Mouse (Mus musculus) c-Kit-positive CD71-positive TER-119-negative erythroid progenitor cells, embryonic 14.5 days (primary cell): Measurements from ENCODE around the gene Ubr2.

Experiments
- DNase-seq: peaks from one replicate; pipeline ENCODE4 v3.0.0-alpha.2; 2013; ENCODE audit warnings: low read depth

Ubr2 gene

DNA sequence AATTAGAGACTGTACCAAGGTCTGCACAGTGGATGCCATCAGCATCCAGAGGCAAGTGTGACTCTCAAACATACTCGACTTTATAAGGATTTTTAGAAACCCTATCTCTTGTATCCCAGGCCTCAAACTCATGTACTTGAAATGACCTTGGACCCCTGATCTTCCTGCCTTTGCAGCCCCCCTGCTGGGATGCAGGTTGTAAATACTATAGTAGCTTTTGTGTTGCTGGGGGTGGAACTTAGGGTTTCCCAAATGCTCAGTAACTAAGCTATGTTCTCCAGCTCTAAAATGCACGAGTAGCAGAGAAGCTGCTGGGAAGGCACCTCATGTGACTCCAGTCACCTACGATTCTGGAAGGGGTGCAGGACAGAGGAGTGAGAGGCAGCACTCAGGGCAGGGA lies 83.4 kb downstream of the Ubr2 start:
- no peak for DNase-seq

DNA sequence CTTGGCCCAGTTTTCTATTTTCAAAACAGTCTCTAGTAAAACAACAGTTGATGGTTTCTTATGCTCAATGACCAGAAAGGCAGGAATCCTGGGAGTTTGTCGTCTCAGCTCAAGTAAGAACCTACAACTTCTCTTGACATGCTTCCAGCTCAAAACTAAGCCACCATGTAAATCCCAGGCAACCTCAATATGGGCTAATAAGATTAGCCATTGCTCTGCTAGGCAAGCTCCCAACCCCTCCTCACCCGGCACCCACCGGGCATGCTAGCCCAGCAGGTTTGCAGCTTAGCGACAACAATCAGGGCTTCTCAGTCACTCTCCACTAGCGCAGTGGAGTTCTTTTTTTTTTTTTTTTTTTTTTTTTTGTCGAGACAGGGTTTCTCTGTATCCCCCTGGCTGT lies 84.2 kb downstream of the Ubr2 start:
- no peak for DNase-seq

DNA sequence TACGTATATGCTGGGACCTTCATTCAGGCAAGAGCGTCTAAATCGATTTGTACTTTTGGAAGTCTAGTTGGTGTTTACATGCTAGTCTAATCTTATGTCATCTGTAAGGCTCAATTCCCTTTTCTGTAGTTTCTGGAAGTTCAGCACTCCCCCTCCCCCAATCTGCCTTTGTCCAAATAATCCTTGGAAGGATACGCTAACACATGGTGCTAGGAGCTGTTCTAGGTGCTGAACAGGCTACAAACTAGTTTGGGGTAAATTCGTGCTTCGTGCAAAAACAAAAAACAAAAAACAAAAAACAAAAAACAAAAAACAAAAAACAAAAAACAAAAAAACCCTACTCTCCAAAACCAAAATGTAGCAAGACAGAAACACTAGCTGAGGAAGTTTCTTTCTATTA lies 89.5 kb downstream of the Ubr2 start:
- DNase-seq, result no peak

DNA sequence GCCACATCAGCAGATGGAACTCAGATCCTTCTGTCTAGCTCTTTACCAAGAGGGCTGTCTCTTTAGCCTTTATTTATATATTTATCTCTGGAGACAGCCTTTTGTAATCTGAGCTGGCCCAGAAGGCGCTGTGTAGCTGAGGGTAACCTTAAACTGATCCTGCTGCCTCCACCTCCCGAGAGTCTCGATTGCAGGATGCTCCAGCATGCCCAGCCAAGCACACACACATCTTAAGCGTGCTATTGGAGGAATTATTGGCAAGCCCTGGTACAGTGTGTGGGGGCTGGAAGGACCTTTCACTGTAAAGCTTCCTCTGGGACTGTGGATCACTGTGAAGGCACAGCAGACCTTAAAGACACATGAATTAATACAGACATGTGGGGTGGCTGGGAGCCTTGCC lies 91.4 kb downstream of the Ubr2 start:
- DNase-seq, result no peak

DNA sequence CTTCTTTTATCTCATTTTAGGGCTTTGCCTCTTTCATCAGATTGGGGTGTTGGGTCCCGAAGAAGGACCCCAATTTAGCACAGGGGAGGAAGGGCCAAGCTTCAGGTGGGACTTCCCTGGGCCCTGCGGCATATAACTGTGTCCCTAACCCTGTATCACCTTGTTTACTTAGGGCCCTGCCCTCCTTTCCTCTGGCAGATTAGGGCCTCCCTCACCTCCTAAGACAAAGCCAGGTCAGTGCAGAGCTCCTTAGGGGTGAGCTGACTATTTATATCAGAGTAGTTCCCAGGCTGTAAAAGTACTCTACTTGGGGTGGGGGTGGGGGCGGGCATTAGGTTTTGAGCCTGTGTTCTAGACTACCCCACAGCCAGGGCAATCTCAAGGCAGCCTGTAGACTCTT lies 95.2 kb downstream of the Ubr2 start:
- DNase-seq, result no peak

DNA sequence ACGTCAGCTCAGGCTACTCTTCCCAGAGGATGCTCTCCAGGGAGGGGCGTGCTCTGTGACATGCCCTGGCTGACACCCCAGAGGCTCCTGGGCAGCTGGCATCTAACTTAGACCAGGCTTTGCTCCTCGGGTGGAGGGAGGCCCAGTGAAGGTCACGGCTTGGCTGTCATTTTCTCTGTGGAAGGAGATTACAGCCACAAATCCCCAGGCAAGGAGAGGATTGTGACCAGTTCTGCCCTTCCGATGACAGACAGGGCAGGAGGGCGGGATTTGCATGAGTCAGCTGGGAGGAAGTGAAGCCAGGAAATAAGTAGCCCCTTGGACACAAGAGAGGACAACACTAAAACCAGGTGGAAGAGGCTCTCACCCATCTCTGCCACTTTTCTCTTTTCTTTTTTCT lies 98.0 kb downstream of the Ubr2 start:
- no peak for DNase-seq

DNA sequence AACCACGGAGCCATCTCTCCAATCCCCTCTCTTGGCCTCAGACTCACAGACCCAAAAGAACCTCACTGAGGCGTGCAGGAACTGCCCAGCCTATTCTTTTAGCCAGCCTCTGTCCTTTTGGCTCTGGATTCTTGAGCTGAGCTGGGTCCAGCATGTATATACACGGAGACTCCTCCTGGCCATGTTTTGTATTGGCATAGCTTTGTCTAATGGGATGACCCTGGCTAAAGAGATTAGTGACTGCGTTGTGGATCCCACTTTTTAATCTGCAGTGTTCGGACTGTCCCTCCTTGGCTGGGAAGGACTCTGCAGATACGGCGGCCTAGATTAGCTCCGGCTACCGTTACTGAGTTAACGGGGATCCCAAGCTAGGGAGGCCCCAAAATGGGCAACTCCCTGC lies 100.2 kb downstream of the Ubr2 start, which contains the start of gene Prph2:
TSS of gene Prph2 (plus strand) at position 274 of the 400 bp plus-strand sequence.
- no peak for DNase-seq

DNA sequence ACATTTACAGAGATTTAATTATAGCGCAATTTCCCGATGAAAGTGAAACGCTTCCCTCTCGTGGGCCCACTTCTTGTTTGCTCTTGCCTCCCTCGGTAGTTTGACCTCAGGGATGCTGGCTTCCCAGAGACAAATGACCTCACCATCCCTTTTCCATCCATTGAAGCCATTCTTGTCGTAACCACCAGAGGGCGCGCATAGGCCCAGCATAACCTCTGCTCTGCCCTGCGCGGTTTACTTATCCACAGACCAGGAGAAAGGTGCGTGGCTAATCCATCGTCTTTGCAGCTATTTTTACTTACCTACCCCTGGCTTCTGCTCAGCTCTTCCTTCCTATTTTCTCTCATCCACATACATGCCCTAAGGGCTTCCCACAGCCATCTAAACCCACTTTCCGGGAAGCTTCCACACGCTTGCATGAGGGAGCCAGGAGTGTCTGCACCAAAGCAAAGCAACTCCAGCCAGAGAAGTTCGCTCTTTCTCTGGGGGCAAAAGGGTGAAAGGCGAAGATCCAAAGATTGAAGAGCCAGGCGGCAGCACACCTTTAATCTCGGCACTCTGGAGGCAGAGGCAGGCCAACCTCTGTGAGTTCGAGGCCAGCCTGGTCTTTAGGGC lies 106.4 kb downstream of the Ubr2 start:
- DNase-seq, result peak; percentile 71

DNA sequence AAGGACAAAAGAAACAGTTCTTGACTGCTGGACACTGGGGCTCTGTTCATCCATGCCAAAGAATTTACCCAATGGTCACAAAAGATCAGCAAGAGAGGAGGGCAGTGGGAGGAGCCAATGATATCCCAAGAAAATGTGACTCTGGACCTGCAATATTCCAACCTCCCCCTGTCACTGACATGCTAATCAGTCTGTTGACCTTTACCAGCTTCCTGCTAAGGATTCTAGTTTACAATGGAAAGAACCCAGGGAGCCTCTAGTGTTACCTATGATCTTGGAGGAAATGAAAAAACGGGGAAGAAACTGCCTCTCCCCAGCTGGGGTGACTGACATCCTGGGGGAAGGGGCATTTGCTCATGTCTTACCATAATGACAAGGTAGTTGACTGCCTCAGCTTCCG lies 109.4 kb downstream of the Ubr2 start:
- no peak for DNase-seq

DNA sequence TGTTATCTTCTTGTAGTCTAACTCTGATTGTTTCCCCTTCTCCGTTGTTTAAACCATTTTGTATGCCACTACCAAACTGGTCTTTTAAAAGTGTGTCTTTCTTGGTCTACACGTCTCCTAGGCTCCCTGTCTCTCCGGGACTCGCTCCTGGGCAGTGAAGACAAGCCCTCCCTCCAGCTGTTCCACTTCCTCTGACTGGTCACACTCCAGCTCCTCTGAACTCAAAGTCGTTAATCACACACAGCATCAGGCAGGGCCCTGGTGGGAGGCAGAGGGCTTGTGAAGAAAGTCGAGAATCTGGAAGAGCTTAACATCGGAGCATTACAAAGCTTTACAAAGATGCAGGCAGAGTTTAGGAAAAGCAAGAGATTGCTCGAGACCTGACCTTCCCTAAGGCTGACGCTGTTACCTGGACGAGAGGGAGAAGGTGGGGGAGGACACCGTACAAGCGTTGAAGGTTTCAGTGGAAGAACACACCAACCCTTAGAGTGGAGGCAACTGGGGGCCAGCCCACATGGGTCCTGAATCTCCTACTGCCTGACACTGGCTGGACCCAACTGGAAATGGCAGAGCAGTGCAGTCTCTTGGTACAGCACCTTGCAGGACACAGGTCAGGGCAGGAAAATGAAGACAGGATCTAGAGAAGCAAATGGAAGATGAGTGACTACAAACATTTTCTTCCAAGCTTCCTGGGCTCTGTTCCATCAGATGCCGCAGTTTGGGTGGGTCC lies 113.0 kb downstream of the Ubr2 start:
- DNase-seq, result no peak

DNA sequence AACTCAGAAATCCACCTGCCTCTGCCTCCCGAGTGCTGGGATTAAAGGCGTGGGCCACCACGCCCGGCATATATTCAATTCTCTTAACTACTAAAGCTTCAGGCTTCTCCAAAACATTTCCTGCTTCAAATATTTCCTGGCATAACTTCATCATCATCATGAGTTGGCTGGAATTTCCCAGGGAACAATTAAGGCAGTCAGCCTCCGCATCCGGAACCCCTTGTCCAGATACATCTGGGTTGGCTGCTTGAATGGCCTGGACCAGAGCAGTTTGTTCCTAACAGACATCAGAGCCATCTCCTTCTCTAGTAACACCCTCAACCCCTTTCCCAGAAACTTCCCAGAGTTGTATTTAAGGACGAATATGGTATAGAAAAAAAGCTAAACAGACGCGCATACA lies 114.9 kb downstream of the Ubr2 start:
- no peak for DNase-seq

DNA sequence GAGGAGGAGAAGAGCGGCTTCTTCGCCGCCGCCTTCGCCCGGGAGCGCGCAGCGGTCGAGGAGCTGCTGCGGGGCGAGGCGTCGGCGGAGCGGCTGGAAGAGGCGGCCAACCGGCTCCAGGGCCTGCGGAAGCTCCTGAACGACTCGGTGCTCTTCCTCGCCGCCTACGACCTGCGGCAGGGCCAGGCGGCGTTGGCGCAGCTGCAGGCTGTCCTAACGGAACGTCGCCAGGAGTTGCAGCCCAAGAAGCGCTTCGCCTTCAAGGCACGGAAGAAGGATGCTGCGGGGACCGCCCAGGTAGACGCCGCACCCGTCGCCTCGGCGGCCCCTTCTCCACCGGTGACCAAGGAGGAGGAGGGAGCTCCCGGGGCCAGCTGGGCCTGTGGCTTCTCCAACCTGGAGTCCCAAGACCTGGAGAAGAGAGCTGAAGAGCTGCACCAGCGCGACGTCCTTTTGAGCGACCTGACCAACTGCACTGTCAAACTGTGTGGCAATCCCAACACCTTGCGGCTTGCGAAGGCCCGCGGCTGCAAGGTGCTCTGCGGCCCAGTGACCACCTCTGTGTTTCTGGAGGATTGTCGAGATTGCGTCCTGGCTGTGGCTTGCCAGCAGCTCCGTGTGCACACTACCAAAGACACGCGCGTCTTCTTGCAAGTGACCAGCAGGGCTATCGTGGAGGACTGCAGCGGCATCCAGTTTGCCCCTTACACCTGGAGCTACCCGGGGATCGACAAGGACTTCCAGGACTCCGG lies 119.3 kb downstream of the Ubr2 start:
- DNase-seq, result no peak

DNA sequence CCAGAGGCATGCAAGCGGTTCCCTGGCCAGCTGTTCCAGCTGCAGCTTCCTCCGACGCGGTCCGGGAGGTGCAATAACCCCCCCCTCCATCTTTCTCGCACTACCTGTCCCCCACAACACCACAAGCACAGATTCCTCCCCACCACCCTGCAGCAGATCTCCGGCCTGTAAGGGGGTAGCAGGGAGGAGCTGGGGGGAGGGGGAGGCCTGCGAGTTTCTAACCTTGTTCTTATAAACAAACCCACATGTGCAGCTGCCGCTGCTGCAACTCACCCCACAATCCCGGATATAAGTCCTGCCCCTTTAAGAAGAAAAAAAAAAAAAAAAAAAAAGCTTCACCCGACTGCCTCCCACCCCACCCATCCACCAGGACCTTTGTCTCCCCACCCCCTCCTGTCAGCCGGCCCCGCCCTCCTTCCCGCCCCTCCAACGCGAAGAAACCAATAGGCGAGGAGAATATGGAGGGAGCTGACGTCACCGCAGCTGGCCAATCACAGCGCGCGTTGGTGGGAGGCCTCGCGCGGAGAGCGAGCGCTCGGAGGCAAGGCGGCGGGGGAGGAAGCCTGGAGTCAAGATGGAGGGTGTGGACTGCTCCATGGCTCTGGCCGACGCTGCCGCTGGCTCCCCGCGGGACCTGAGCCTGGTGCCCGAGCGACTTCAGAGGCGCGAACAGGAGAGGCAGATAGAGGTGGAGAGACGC lies 120.1 kb downstream of the Ubr2 start, which contains the start of gene Tbcc:
TSS of gene Tbcc (plus strand) at position 569 of the 700 bp plus-strand sequence.
- DNase-seq, result peak; percentile 94

DNA sequence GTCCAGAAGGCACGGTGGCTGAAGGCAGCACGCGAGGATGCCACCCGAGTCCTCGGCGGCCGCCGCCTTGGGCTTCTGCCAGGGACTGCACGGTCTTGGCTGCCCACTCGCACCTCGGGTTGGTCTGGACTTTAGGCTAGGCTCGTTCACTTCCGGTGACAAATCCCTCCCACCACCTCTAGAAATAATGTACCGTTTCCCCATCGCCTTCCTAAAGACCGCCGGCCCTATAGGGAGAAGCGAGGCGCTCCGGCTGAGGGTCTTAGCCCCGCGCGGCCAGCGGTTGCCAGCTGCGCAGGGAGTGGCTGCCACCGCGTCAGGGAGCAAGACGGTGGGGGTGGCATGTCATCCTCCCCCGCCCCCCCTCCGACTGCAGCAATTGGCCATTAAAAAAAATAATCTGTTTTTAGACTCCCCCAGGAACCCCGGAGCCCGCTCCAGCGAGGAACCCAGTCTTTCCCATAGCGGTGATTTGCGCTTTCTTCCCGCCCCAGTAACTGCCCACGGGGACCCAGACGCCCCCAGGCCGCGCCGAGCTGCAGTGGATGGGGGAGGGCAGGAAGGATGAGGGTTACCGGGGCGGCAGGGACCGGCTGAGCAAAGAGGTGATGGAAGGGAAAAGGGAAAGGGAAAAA lies 120.8 kb downstream of the Ubr2 start:
- DNase-seq, result peak; percentile 28

DNA sequence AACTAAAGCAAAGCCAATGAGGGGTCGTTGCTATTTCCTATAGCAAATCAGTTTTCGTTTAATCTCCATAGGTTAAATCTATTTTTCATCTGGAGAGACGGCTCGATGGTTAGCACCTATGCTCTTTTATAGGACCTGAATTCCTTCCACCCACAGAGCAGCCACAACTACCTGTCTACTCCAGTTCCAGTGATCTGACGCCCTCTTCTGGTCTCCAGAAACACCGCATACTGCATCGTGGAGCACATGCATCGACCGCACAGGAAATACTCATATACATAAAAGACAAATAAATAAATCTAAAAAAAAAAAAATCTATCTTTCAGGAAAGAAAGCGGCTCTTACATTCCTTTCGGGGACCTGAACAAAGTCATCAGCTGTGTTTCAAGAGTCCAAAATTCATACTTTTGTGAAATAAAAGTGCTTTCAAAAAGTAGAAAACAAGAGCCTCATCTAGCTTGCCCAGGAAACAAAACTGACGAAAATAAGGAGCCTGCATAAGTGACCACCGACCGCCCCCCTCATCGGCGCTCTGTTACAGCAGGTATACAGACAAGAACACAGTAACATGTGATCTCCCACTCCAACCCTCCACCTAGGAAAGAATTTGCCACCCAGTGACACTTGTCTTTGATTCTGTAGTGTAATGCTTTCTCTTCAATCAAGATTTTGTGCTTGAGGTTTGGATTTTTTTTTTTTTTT lies 121.7 kb downstream of the Ubr2 start:
- peak; percentile 58 for DNase-seq

DNA sequence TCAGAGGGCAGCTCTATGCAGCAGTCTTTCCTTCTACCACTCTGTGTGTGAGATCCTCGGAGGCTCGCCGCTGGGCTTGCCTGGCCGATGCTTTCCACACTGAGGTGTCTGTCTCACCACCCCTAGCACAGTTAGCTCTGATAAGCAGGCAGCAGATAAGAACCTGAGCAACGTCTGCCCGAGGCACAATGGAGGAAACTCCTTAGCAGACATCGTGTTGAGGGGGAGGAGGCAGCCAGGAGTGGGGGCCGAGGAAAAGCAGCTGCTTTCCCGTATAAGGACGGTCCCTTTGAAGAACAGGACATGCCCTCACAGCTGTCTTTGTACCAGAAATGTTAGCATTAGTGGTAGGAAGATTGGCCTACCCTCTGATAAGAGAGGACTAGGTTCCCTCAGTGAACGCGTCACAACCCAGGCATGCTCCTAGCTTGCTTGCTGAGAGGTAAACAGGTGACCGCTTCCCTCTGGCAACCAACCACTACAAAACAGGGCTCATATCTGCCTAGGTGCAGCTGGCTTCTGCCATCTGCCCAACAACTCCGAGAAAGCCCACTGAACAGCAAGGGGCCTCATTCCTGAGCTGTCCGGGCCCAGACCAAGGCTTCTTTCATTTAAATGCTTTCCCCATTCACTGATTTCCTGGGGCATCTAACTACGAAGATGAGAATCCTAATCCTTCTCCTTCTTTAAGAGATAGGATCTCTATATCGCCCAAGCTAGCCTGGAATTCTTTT lies 124.3 kb downstream of the Ubr2 start:
- DNase-seq, result peak; percentile 58

DNA sequence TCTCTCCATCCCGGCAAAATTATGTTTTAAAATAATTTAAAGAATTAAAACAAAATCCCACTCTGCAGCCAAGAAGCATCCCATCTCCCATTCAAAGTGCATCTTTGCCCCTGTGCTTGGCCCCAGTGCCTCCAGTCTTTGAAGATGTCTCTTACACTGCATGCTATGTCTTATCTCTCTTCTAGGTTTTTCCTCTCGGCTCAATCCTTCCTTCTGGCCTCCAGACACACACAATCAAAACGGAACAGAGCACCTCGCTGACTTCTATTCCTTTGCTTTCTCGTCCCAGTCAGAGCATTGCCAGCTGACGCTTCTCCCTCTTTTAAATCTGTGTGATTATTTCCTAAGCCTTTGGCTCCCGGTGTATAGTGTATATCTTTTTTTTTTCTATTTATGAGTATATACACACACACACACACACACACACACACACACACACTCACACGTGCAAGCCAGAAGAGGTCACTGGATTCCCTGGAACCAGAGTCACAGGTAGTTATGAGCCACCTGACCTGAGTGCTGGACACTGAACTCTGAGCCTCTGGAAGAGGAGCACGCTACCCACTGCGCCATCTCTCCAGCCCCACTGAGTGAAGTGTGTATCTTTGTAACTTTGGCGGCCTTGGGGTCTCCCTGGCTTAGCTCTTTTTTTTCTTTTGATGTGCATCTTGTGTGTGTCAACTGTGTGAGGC lies 125.0 kb downstream of the Ubr2 start:
- DNase-seq, result no peak

DNA sequence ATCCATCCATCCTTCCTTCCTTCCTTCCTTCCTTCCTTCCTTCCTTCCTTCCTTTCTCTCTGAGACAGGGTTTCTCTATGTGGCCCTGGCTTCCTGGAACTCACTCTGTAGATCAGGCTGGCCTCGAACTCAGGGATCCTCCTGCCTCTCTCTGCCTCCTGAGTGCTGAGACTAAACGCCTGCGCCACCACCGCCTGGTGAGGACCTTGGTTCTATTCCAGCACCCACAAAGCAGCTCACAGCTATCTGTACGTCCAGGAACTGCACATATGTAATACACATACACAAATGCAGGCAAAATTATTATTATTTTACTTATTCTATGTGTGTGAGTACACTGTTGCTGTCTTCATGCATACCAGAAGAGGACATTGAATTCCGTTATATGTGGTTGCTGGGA lies 125.6 kb downstream of the Ubr2 start:
- no peak for DNase-seq

DNA sequence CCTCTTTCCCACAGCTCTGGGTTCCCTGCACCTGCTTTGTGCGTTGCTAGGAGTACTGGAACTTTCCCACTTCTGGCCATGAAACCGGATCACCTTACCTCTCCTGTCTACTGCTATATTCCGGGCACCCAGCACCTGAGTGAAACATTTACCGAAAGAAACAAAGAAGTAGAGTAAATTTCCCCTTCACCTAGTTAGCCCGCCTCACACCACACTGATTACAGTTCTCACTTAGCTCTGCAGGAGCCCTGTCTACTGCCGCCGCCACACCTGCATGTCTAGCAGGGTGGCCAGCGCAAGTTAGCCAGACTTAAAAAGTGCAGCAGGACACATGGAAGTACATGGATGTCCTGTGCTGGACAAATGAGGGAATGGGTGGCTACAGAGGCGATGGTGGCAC lies 127.2 kb downstream of the Ubr2 start:
- no peak for DNase-seq

DNA sequence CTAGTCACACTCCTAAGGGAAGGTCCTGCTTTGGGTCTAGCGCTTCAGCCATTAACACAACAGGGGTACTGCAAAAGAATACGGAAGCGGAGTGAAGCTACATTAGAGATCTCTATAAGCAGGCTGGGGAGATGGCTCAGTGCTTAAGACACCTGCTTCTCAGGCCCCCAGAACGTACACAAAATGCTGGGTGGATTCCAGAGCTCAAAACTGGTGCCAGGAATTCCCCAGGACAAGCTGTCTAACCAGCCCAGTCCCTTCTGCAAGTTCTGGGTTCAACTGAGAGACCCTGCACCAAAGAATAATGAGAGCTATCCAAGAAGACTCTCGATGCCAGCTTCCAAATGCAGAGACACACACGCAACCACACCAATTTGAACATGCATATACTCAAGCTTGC lies 128.6 kb downstream of the Ubr2 start:
- no peak for DNase-seq
